Mouse (Mus musculus) lung, adult 2 months (tissue): Measurements from ENCODE around the gene Acss2.

ENCODE experiments used
- CTCF ChIP-seq: fragments of 200-500 bp; IDR thresholded peaks from 2 replicates; pipeline ENCODE4 v1.5.1; 2011; ENCODE audit warnings: mild to moderate bottlenecking, low read length, control low read depth; ENCODE audit not compliant: insufficient read depth
- POLR2A ChIP-seq: fragments of 200-500 bp; IDR thresholded peaks from 2 replicates; pipeline ENCODE4 v1.6.1; 2011; ENCODE audit warnings: low read depth, mild to moderate bottlenecking, control low read depth, low read length, borderline replicate concordance; ENCODE audit errors: extremely low read depth

GRCm38 (mm10) chr2:155604560-155605235 is 87.0 kb downstream of the Acss2 start:
- TF ChIP-seq CTCF: no peak
- no peak for TF ChIP-seq POLR2A
